Mouse (Mus musculus): ENCODE results near the gene Cspg4. TPM values are rescaled to one million over a fixed set of nuclear protein-coding genes. Genes with fewer than 3 reads are reported as not detected.

The Cspg4 gene
- polyA plus RNA-seq, 1 experiment from 2014 or later, result 41.1 TPM

DNA sequence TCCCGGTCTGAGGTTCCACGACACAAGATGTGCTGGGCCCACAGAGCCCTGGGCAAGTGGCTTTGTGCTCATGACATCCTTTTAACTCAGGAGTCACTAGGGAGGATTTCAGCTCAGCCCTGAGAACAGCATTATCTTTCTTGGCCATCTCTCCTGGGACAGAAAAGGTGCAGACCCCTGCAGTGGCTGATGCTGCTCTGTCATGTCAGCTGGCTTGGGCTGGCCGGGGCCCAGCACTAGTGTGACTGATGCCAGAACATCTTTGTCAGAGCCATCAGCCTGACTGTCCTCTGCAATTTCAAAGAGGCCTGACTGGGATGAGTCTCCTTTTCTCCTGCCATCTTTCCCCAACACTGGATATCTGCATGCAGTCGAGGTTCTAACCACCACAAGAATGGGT is 17.4 kb downstream of the Cspg4 start:
- no peak for ATAC-seq (ENCODE audit: low FRiP score, low read depth)
- peak overlapping the region; percentile 94 for H3K27ac ChIP-seq
- H3K4me1 ChIP-seq, result peaks cover 59% of the 10 kb centered on the region
- peaks cover 36% of the 10 kb centered on the region for H3K36me3 ChIP-seq
- WGBS, result 63% methylated on average over 4 of the region's 4 CpGs
- H3K27me3 ChIP-seq, result no peaks in the 10 kb centered on the region
- H3K4me3 ChIP-seq, result no peak overlapping the region
- H3K4me2 ChIP-seq (replicated peaks), result 0 out of 2 replicates have a peak overlapping the region, but pooled peaks have one; percentile 11
- no peaks in the 10 kb centered on the region for H3K9me3 ChIP-seq
- H3K9ac ChIP-seq, result 0 out of 2 replicates have a peak overlapping the region, but pooled peaks have one; percentile 10

DNA sequence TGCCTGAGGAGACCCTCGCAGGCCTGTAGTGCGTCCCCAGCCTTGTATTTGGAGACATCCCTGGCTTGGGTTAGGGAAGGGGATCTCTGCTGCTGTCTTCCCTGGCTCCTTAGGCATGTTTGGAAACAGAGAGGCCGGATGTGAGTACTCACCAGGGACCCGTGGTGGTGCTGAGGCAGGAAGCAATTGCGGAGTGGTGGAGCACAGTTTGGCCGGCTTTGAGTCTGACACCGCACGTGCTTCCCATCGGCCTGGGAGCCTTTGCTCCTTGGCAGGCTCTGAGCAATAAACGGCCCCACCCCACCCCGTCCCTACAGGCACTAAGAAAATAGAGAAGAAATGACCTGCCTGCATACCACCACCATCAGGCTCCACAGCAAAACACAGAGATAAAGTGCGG is 18.0 kb downstream of the Cspg4 start:
- no peak for ATAC-seq (ENCODE audit: low FRiP score, low read depth)
- Histone ChIP-seq H3K9me3 (no peaks in the 10 kb centered on the region), H3K36me3 (peaks cover 42% of the 10 kb centered on the region), H3K27me3 (no peaks in the 10 kb centered on the region), H3K27ac (peak overlapping the region; percentile 94), H3K4me3 (no peak overlapping the region), H3K9ac (peak overlapping the region; percentile 25), H3K4me2 (replicated peaks) (0 out of 2 replicates have a peak overlapping the region, but pooled peaks have one; percentile 11), H3K4me1 (peaks cover 58% of the 10 kb centered on the region)
- 44% methylated on average over 12 of the region's 12 CpGs for WGBS

DNA sequence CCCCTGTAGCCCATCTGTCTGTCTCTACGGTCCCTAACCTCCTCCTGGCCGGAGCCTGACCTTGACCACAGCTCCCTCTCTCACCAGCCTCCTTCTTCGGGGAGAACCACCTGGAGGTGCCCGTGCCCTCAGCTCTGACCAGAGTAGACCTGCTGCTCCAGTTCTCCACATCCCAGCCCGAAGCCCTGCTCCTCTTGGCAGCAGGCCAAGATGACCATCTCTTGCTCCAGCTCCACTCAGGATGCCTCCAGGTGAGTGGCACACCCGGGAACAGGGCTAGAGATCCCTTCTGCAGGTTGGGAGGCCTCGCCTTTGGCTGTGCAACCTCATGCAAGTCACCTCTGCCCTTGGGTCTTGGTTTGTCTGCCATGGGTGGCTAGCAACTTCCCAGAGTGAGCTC is 18.6 kb downstream of the Cspg4 start:
- Histone ChIP-seq H3K27me3 (no peaks in the 10 kb centered on the region), H3K36me3 (peaks cover 48% of the 10 kb centered on the region), H3K9ac (no peak overlapping the region), H3K9me3 (no peaks in the 10 kb centered on the region), H3K4me3 (no peak overlapping the region), H3K27ac (no peak overlapping the region), H3K4me1 (peaks cover 53% of the 10 kb centered on the region), H3K4me2 (replicated peaks) (no peak overlapping the region)
- no peak for ATAC-seq (ENCODE audit: low FRiP score, low read depth)
- 82% methylated on average over 7 of the region's 7 CpGs for WGBS

DNA sequence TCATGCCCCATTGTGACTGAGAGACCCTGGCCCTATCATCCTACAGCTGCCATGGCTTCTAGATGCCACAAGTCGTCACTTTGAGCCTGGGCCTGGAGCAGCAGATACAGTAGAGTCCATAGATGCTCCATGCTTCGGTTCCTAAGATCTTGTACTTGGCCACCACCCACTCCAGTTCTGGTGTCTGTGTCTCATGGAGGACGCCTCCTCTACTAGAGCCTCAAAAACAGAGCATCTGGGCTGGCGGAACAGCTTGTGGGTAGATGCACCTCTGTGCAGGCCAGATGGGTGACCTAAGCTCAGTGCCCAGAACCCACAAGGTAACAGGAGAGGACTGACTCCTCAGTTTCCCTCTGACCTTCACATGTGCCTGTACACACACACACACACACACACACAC is 19.5 kb downstream of the Cspg4 start:
- no peak overlapping the region for H3K27ac ChIP-seq
- H3K4me2 ChIP-seq (replicated peaks), result no peak overlapping the region
- 89% methylated on average over 4 of the region's 4 CpGs for WGBS
- no peaks in the 10 kb centered on the region for H3K27me3 ChIP-seq
- peaks cover 44% of the 10 kb centered on the region for H3K4me1 ChIP-seq
- no peak for ATAC-seq (ENCODE audit: low FRiP score, low read depth)
- H3K4me3 ChIP-seq, result no peak overlapping the region
- no peaks in the 10 kb centered on the region for H3K9me3 ChIP-seq
- no peak overlapping the region for H3K9ac ChIP-seq
- peaks cover 57% of the 10 kb centered on the region for H3K36me3 ChIP-seq

DNA sequence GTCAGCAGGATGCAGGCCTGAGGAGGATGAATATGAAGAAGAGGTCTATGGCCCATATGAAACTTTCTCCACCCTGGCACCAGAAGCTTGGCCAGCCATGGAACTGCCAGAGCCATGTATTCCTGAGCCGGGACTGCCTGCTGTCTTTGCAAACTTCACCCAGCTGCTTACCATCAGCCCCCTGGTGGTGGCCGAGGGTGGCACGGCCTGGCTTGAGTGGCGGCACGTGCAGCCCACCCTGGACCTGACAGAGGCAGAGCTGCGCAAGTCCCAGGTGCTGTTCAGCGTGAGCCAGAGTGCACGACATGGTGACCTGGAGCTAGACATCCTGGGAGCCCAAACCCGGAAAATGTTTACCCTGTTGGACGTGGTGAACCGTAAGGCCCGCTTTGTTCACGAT is 21.3 kb downstream of the Cspg4 start:
- Histone ChIP-seq H3K27ac (no peak overlapping the region), H3K4me3 (no peak overlapping the region), H3K9me3 (no peaks in the 10 kb centered on the region), H3K27me3 (peaks cover 3% of the 10 kb centered on the region; the same call in 1 of the 2 replicates), H3K9ac (no peak overlapping the region), H3K4me1 (peaks cover 29% of the 10 kb centered on the region), H3K36me3 (peaks cover 72% of the 10 kb centered on the region), H3K4me2 (replicated peaks) (no peak overlapping the region)
- 65% methylated on average over 13 of the region's 13 CpGs for WGBS
- no peak for ATAC-seq (ENCODE audit: low FRiP score, low read depth)

DNA sequence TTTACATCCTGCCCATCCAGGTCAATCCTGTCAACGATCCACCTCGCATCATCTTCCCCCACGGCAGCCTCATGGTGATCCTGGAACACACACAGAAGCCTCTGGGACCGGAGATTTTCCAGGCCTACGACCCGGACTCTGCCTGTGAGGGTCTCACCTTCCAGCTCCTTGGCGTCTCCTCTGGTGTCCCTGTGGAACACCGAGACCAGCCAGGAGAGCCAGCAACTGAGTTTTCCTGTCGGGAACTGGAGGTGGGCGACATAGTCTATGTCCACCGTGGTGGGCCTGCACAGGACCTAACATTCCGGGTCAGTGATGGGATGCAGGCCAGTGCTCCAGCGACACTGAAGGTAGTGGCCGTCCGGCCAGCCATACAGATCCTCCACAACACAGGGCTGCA is 21.8 kb downstream of the Cspg4 start:
- peaks cover 72% of the 10 kb centered on the region for H3K36me3 ChIP-seq

DNA sequence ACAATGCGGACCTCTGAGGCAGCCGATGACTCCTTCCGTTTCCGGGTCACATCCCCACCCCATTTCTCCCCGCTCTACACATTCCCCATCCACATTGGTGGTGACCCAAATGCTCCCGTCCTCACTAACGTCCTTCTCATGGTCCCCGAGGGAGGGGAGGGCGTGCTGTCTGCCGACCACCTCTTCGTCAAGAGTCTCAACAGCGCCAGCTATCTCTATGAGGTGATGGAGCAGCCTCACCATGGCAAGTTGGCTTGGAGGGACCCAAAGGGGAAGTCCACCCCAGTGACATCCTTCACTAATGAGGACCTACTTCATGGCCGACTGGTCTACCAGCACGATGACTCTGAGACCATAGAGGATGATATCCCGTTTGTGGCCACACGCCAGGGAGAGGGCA is 22.7 kb downstream of the Cspg4 start:
- Histone ChIP-seq H3K4me2 (replicated peaks) (no peak overlapping the region), H3K27me3 (peaks cover 3% of the 10 kb centered on the region; the same call in 1 of the 2 replicates), H3K9me3 (no peaks in the 10 kb centered on the region), H3K27ac (no peak overlapping the region), H3K4me3 (no peak overlapping the region), H3K9ac (no peak overlapping the region), H3K4me1 (peaks cover 19% of the 10 kb centered on the region), H3K36me3 (peaks cover 81% of the 10 kb centered on the region)
- WGBS, result 94% methylated on average over 16 of the region's 16 CpGs
- ATAC-seq (ENCODE audit: low FRiP score, low read depth), result no peak

More for the DNA sequence above, 21.8 kb downstream of the Cspg4 start:
- H3K27me3 ChIP-seq, result peaks cover 3% of the 10 kb centered on the region; the same call in 1 of the 2 replicates
- H3K9ac ChIP-seq, result no peak overlapping the region
- WGBS, result 90% methylated on average over 15 of the region's 15 CpGs
- H3K27ac ChIP-seq, result no peak overlapping the region
- peaks cover 25% of the 10 kb centered on the region for H3K4me1 ChIP-seq
- H3K9me3 ChIP-seq, result no peaks in the 10 kb centered on the region
- no peak overlapping the region for H3K4me3 ChIP-seq
- ATAC-seq (ENCODE audit: low FRiP score, low read depth), result no peak
- no peak overlapping the region for H3K4me2 ChIP-seq (replicated peaks)

DNA sequence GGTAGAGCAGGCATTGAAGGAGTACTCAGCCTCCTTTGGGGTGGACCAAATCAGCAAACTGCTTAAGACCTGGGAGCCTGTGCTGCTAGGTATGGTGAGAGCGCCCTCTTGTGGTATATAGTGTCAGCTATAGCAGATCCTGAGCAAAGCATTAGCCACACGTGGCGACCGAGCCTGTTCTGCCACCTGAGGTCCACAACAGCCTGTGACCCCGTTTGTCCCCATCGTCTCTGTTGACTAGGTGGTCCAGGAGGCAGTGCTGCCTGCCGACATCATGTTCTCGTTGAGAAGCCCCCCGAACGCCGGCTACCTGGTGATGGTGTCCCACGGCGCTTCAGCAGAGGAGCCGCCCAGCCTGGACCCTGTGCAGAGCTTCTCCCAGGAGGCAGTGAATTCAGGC is 25.0 kb downstream of the Cspg4 start:
- peak overlapping the region; percentile 50 for H3K4me2 ChIP-seq (replicated peaks)
- peak; percentile 68 for ATAC-seq (ENCODE audit: low FRiP score, low read depth)
- peaks cover 89% of the 10 kb centered on the region for H3K36me3 ChIP-seq
- 7% methylated on average over 14 of the region's 14 CpGs for WGBS
- no peaks in the 10 kb centered on the region for H3K9me3 ChIP-seq
- peak overlapping the region; percentile 45; the same call in 1 of the 2 replicates for H3K9ac ChIP-seq
- no peak overlapping the region for H3K4me3 ChIP-seq
- no peak overlapping the region for H3K27ac ChIP-seq
- H3K4me1 ChIP-seq, result peaks cover 14% of the 10 kb centered on the region
- H3K27me3 ChIP-seq, result peaks cover 3% of the 10 kb centered on the region; the same call in 1 of the 2 replicates

DNA sequence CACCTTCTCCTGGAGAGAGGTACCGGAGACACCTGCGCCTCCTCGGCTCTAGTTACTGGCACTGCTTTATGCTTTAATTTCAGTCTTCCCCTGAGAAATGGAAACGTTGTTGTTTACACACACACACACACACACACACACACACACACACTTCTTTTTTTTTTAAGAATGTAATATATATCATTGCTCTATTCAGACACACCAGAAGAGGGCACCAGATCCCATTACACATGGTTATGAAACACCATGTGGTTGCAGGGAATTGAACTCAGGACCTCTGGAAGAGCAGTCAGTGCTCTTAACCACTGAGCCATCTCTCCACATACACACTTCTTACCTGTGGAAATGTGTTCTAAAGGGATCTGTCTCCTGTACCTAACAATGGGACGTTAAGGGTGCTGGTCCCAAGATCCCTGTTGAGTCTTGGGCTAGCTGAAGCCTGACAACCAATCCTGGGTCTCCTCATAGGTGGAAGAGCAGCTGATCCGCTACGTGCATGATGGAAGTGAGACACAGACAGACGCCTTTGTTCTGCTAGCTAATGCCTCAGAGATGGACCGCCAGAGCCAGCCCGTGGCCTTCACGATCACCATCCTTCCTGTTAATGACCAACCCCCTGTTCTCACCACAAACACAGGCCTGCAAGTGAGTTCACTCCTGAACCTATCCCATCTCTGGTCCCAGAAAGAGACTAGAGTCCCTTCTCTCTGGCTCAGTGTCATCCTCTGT is 25.9 kb downstream of the Cspg4 start:
- peaks cover 3% of the 10 kb centered on the region; the same call in 1 of the 2 replicates for H3K27me3 ChIP-seq
- WGBS, result 69% methylated on average over 11 of the region's 11 CpGs
- no peak for ATAC-seq (ENCODE audit: low FRiP score, low read depth)
- no peak overlapping the region for H3K4me2 ChIP-seq (replicated peaks)
- H3K27ac ChIP-seq, result no peak overlapping the region
- H3K9me3 ChIP-seq, result no peaks in the 10 kb centered on the region
- H3K36me3 ChIP-seq, result peaks cover 89% of the 10 kb centered on the region
- no peak overlapping the region; the same call in 1 of the 2 replicates for H3K9ac ChIP-seq
- H3K4me1 ChIP-seq, result peaks cover 14% of the 10 kb centered on the region
- H3K4me3 ChIP-seq, result no peak overlapping the region

DNA sequence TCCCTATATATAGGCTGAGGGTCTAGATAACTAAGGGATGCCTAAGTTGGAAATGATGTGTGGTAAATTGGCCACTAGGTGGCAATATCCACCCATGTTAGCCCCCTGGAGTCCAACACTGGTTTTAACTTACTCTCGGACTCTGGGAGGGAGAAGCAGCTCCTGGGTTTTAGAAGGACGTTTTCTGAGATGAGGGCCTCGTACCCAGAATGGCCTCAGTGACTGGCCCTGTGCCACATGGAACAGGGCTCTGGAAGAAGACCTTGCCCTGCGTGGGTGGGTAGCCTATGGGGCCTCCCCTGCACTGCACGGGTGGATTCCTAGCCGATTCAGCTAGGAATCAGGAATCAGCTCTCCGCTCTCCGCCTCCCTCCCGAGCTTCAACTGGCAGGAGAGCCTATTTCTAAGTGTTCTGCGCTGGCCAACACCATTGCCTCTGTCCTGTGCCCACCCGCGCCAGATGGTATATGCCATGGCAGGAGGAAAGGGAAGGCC is 26.7 kb downstream of the Cspg4 start:
- WGBS, result 33% methylated on average over 12 of the region's 12 CpGs
- peak; percentile 45; the same call in 1 of the 2 replicates for ATAC-seq (ENCODE audit: low FRiP score, low read depth)
- Histone ChIP-seq H3K4me1 (peaks cover 14% of the 10 kb centered on the region), H3K36me3 (peaks cover 81% of the 10 kb centered on the region), H3K27ac (no peak overlapping the region), H3K4me3 (no peak overlapping the region), H3K4me2 (replicated peaks) (peak overlapping the region; percentile 44), H3K27me3 (peaks cover 3% of the 10 kb centered on the region; the same call in 1 of the 2 replicates), H3K9me3 (no peaks in the 10 kb centered on the region), H3K9ac (peak overlapping the region; percentile 56)

DNA sequence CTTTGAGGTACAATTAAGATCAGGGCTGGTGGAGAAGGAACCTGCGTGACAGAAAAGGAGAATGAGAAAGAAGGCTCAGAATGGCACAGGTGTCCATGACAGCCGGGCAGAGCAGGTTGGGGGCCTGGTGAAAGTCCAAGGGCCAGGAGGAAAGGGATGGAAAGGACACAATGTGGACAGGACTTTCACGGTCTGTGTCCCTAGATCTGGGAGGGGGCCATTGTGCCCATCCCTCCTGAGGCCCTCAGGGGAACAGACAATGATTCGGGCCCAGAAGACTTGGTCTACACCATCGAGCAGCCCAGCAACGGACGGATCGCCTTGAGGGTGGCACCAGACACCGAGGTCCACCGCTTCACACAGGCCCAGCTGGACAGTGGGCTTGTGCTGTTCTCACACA is 27.3 kb downstream of the Cspg4 start:
- Histone ChIP-seq H3K9me3 (no peaks in the 10 kb centered on the region), H3K4me1 (peaks cover 16% of the 10 kb centered on the region), H3K36me3 (peaks cover 76% of the 10 kb centered on the region), H3K9ac (peak overlapping the region; percentile 56; the same call in 1 of the 2 replicates), H3K4me2 (replicated peaks) (no peak overlapping the region), H3K27me3 (peaks cover 3% of the 10 kb centered on the region; the same call in 1 of the 2 replicates), H3K4me3 (no peak overlapping the region), H3K27ac (no peak overlapping the region)
- no peak for ATAC-seq (ENCODE audit: low FRiP score, low read depth)
- WGBS, result 83% methylated on average over 10 of the region's 10 CpGs

DNA sequence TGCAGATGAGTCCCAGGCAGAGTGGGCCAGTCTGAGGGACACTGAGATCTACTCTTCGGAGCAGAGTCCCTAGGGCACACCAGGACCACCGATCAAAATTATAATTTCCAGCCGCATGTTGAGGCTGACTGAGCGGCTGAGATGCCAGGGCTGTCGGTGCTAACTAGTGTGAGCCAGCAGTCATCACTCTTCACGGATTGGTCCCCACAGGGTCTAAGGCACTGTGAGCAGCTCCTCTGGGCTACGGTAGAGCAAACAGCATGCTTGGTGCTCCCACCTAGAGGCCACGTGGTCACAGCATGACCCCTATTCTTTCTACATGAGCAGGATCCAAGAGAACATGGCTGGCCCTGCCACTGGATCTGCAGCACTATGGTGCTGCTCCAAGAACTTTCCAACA is 28.5 kb downstream of the Cspg4 start:
- Histone ChIP-seq H3K36me3 (peaks cover 71% of the 10 kb centered on the region), H3K4me2 (replicated peaks) (no peak overlapping the region), H3K27me3 (peaks cover 3% of the 10 kb centered on the region; the same call in 1 of the 2 replicates), H3K27ac (no peak overlapping the region), H3K9ac (peak overlapping the region; percentile 14; the same call in 1 of the 2 replicates), H3K9me3 (no peaks in the 10 kb centered on the region), H3K4me1 (peaks cover 26% of the 10 kb centered on the region), H3K4me3 (no peak overlapping the region)
- 75% methylated on average over 8 of the region's 8 CpGs for WGBS
- ATAC-seq (ENCODE audit: low FRiP score, low read depth), result no peak

All from limb, embryonic 13.5 days (tissue).